Mouse (Mus musculus) megakaryocyte, embryonic 14.5 days (primary cell): ENCODE data around the gene Ints1. TPM values are rescaled to one million over a fixed set of nuclear protein-coding genes. Genes with fewer than 3 reads are reported as not detected.

Source experiments
- H3K27me3 ChIP-seq: replicated peaks from 2 replicates; pipeline ENCODE3; 2012; ENCODE audit warnings: inconsistent platforms
- H3K36me3 ChIP-seq: replicated peaks from 2 replicates; pipeline ENCODE3; 2012; ENCODE audit warnings: low read length, inconsistent platforms, mixed read lengths
- H3K4me1 ChIP-seq: 2 replicates; pipeline ENCODE4 v1.6.1; 2012; ENCODE audit warnings: inconsistent platforms
- H3K4me3 ChIP-seq: replicated peaks from 2 replicates; pipeline ENCODE3; 2012; ENCODE audit warnings: moderate library complexity, mild to moderate bottlenecking, inconsistent platforms
- H3K9me3 ChIP-seq: 2 replicates; pipeline ENCODE4 v1.6.1; 2012; ENCODE audit warnings: inconsistent platforms
- FLI1 ChIP-seq: IDR thresholded peaks from 2 replicates; pipeline ENCODE4 v1.6.1; 2012; ENCODE audit warnings: low read length, inconsistent platforms, mixed read lengths
- GATA1 ChIP-seq: IDR thresholded peaks from 3 replicates; pipeline ENCODE4 v1.6.1; 2012; ENCODE audit warnings: mixed read lengths, low read length, inconsistent platforms, borderline replicate concordance
- polyA plus RNA-seq: library from polyadenylated mRNA; stranded (reverse); fragments of >175 nt; gene quantifications from 2 replicates; pipeline ENCODE4 v1.2.3, GENCODE M21; 2012; ENCODE audit warnings: low replicate concordance; ENCODE audit not compliant: insufficient read depth

Ints1 gene
- polyA plus RNA-seq, 1 experiment = 42.9 TPM

GRCm38 (mm10) chr5:139813126-139813490, 37.6 kb upstream of the Ints1 start:
- TF ChIP-seq GATA1 (no peak), FLI1 (no peak)
- H3K4me1 ChIP-seq = peaks cover 85% of the 10 kb centered on the region
- peaks cover 4% of the 10 kb centered on the region for H3K36me3 ChIP-seq
- no peak overlapping the region for H3K4me3 ChIP-seq
- H3K9me3 ChIP-seq = no peaks in the 10 kb centered on the region
- no peaks in the 10 kb centered on the region for H3K27me3 ChIP-seq

- no peaks in the 10 kb centered on the region for H3K27me3 ChIP-seq
- H3K9me3 ChIP-seq = no peaks in the 10 kb centered on the region
- H3K36me3 ChIP-seq = peaks cover 10% of the 10 kb centered on the region
- H3K4me1 ChIP-seq = peaks cover 85% of the 10 kb centered on the region
- H3K4me3 ChIP-seq = peak overlapping the region; percentile 78
- TF ChIP-seq FLI1 (no peak), GATA1 (no peak)
Measured at GRCm38 (mm10) chr5:139812398-139813125, 37.1 kb upstream of the Ints1 start.

- peaks cover 81% of the 10 kb centered on the region for H3K4me1 ChIP-seq
- no peaks in the 10 kb centered on the region for H3K27me3 ChIP-seq
- H3K36me3 ChIP-seq = peaks cover 13% of the 10 kb centered on the region
- H3K9me3 ChIP-seq = no peaks in the 10 kb centered on the region
- H3K4me3 ChIP-seq = peak overlapping the region; percentile 78
- no peak for TF ChIP-seq GATA1
- TF ChIP-seq FLI1 = no peak
Measured at GRCm38 (mm10) chr5:139811677-139812397, 36.4 kb upstream of the Ints1 start.

GRCm38 (mm10) chr5:139809397-139809796, 33.9 kb upstream of the Ints1 start:
- H3K36me3 ChIP-seq = peaks cover 32% of the 10 kb centered on the region
- H3K4me3 ChIP-seq = no peak overlapping the region
- no peaks in the 10 kb centered on the region for H3K27me3 ChIP-seq
- peaks cover 82% of the 10 kb centered on the region for H3K4me1 ChIP-seq
- H3K9me3 ChIP-seq = no peaks in the 10 kb centered on the region
- TF ChIP-seq GATA1 (no peak), FLI1 (no peak)

- TF ChIP-seq GATA1 (no peak), FLI1 (no peak)
- no peaks in the 10 kb centered on the region for H3K9me3 ChIP-seq
- H3K4me3 ChIP-seq = no peak overlapping the region
- H3K4me1 ChIP-seq = peaks cover 82% of the 10 kb centered on the region
- peaks cover 56% of the 10 kb centered on the region for H3K36me3 ChIP-seq
- H3K27me3 ChIP-seq = no peaks in the 10 kb centered on the region
Measured at GRCm38 (mm10) chr5:139805924-139806323, 30.4 kb upstream of the Ints1 start.

- peaks cover 92% of the 10 kb centered on the region for H3K4me1 ChIP-seq
- peak overlapping the region; percentile 83 for H3K4me3 ChIP-seq
- no peak for TF ChIP-seq GATA1
- TF ChIP-seq FLI1 = no peak
- no peaks in the 10 kb centered on the region for H3K27me3 ChIP-seq
- H3K36me3 ChIP-seq = peaks cover 69% of the 10 kb centered on the region
- H3K9me3 ChIP-seq = no peaks in the 10 kb centered on the region
Measured at GRCm38 (mm10) chr5:139804573-139805111, 29.2 kb upstream of the Ints1 start.

- Histone ChIP-seq H3K4me1 (peaks cover 92% of the 10 kb centered on the region), H3K4me3 (peak overlapping the region; percentile 83)
Measured at GRCm38 (mm10) chr5:139804107-139804551, 28.7 kb upstream of the Ints1 start.

GRCm38 (mm10) chr5:139803601-139804102, 28.2 kb upstream of the Ints1 start:
- peak overlapping the region; percentile 83 for H3K4me3 ChIP-seq
- no peaks in the 10 kb centered on the region for H3K9me3 ChIP-seq
- H3K36me3 ChIP-seq = peaks cover 79% of the 10 kb centered on the region
- no peaks in the 10 kb centered on the region for H3K27me3 ChIP-seq
- peaks cover 96% of the 10 kb centered on the region for H3K4me1 ChIP-seq
- no peak for TF ChIP-seq GATA1
- TF ChIP-seq FLI1 = no peak

More at GRCm38 (mm10) chr5:139804107-139804551, 28.7 kb upstream of the Ints1 start:
- no peaks in the 10 kb centered on the region for H3K27me3 ChIP-seq
- TF ChIP-seq FLI1 (no peak), GATA1 (peak; percentile 70; the same call in 2 of the 3 replicates)
- H3K36me3 ChIP-seq = peaks cover 74% of the 10 kb centered on the region
- no peaks in the 10 kb centered on the region for H3K9me3 ChIP-seq

GRCm38 (mm10) chr5:139803165-139803564, 27.7 kb upstream of the Ints1 start:
- H3K27me3 ChIP-seq = no peaks in the 10 kb centered on the region
- TF ChIP-seq GATA1 = no peak
- no peak for TF ChIP-seq FLI1
- H3K4me1 ChIP-seq = peaks cover 96% of the 10 kb centered on the region
- H3K9me3 ChIP-seq = no peaks in the 10 kb centered on the region
- no peak overlapping the region for H3K4me3 ChIP-seq
- peaks cover 80% of the 10 kb centered on the region for H3K36me3 ChIP-seq
